Mouse (Mus musculus) lung, adult 2 months (tissue): Measurements from ENCODE around the gene Rsbn1l.

Experiments
- CTCF ChIP-seq: fragments of 200-500 bp; IDR thresholded peaks from 2 replicates; pipeline ENCODE4 v1.5.1; 2011; ENCODE audit warnings: mild to moderate bottlenecking, low read length, control low read depth; ENCODE audit not compliant: insufficient read depth
- POLR2A ChIP-seq: fragments of 200-500 bp; IDR thresholded peaks from 2 replicates; pipeline ENCODE4 v1.6.1; 2011; ENCODE audit warnings: low read depth, mild to moderate bottlenecking, control low read depth, low read length, borderline replicate concordance; ENCODE audit errors: extremely low read depth

- no peak for TF ChIP-seq CTCF
- no peak for TF ChIP-seq POLR2A
Measured at GRCm38 (mm10) chr5:20932585-20932984, 23.6 kb downstream of the Rsbn1l start.
